Mouse (Mus musculus): ENCODE results near the gene B230104I21Rik. TPM values are rescaled to one million over a fixed set of nuclear protein-coding genes. Genes with fewer than 3 reads are reported as not detected.
A peak's percentile ranks its signal among the peaks of the same experiment; 100 is the strongest.

The B230104I21Rik gene
- polyA plus RNA-seq, 2 experiments: not detected

DNA sequence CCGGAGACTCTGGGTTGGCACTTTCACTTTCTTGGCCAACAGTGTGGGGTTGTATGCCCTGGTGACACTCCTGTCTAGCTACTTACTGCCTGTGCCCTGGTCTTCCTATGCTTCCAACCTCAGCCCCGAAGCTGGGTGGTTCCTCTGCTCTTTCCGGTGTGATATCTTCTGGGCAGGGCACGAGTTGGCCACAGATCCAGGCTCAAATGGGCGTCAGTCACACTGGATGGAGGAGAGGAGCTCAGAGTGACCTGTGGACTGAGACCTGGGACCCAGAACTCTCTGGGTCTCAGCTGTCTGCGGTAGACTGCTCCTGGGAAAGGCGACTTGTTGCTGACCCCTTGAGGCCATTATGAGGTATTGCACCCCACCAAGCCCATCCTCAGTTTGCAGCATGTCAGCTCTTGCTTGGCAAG is 34.5 kb upstream of the B230104I21Rik start, which contains the start of gene Arhgef16:
Gene Arhgef16, minus strand, starts transcription at position 211 of the 416 bp plus-strand sequence.
- no peaks in the 10 kb centered on the region for H3K36me3 ChIP-seq (ENCODE audit: control insufficient read depth, insufficient read depth, low read length)
- no peak; the same call in 1 of the 2 replicates for TF ChIP-seq POLR2A (IDR thresholded peaks at IDR 0.05; ENCODE audit: borderline replicate concordance, extremely low read depth, insufficient read depth, insufficient read length)
- WGBS: 28% methylated on average over 7 of the region's 7 CpGs
- no peak within 1 kb of the TSS for H3K9ac ChIP-seq (ENCODE audit: low read depth, low read length, severe bottlenecking)
- no peak within 1 kb of the TSS for H3K27ac ChIP-seq (replicated peaks; ENCODE audit: low read depth, low read length)
- H3K9me3 ChIP-seq (ENCODE audit: control insufficient read depth, low read length): no peaks in the 10 kb centered on the region
- peaks cover 24% of the 10 kb centered on the region for H3K27me3 ChIP-seq (ENCODE audit: control insufficient read depth, insufficient read depth, low read length)
- ATAC-seq (ENCODE audit: low FRiP score, low read depth) (peak; percentile 46; the same call in 1 of the 2 replicates), DNase-seq (ENCODE audit: low spot score) (peak; percentile 56)
- no peak within 1 kb of the TSS for H3K4me2 ChIP-seq (replicated peaks; ENCODE audit: low read depth, low read length, severe bottlenecking)
- peaks cover 6% of the 10 kb centered on the region; the same call in 1 of the 2 replicates for H3K4me1 ChIP-seq (ENCODE audit: control insufficient read depth, insufficient read depth, low read length)
- no peak within 1 kb of the TSS for H3K4me3 ChIP-seq (replicated peaks; ENCODE audit: low read length)

DNA sequence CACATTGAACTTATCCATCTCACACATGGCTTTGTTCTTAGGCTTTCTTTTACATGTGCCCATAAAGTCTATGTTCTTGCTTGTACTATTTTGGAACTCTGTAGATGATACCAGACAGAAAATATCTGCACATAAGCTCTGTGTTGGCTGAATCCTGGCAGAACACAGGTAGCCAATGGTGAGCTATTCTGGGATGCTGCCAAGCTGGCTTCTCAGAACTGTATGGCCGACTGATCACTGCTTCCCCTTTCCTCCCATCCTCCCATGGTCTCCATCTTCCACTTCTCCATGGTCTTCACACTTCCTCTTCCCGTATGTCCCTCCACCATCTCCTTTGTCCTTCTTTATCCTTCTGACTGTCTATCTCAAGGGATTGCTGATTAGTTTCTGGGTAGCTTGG is 26.8 kb upstream of the B230104I21Rik start:
- no peak for DNase-seq (ENCODE audit: low spot score)
- H3K27ac ChIP-seq (replicated peaks; ENCODE audit: low read depth, low read length): no peak overlapping the region
- 87% methylated on average over 2 of the region's 2 CpGs for WGBS
- no peaks in the 10 kb centered on the region for H3K4me1 ChIP-seq (ENCODE audit: control insufficient read depth, insufficient read depth, low read length)
- no peak for ATAC-seq (ENCODE audit: low FRiP score, low read depth)
- no peaks in the 10 kb centered on the region for H3K27me3 ChIP-seq (ENCODE audit: control insufficient read depth, insufficient read depth, low read length)
- no peaks in the 10 kb centered on the region for H3K9me3 ChIP-seq (ENCODE audit: control insufficient read depth, low read length)
- H3K36me3 ChIP-seq (ENCODE audit: control insufficient read depth, insufficient read depth, low read length): no peaks in the 10 kb centered on the region
- no peak for TF ChIP-seq POLR2A (IDR thresholded peaks at IDR 0.05; ENCODE audit: borderline replicate concordance, extremely low read depth, insufficient read depth, insufficient read length)
- no peak overlapping the region for H3K4me3 ChIP-seq (replicated peaks; ENCODE audit: low read length)
- H3K4me2 ChIP-seq (replicated peaks; ENCODE audit: low read depth, low read length, severe bottlenecking): no peak overlapping the region
- no peak overlapping the region for H3K9ac ChIP-seq (ENCODE audit: low read depth, low read length, severe bottlenecking)

DNA sequence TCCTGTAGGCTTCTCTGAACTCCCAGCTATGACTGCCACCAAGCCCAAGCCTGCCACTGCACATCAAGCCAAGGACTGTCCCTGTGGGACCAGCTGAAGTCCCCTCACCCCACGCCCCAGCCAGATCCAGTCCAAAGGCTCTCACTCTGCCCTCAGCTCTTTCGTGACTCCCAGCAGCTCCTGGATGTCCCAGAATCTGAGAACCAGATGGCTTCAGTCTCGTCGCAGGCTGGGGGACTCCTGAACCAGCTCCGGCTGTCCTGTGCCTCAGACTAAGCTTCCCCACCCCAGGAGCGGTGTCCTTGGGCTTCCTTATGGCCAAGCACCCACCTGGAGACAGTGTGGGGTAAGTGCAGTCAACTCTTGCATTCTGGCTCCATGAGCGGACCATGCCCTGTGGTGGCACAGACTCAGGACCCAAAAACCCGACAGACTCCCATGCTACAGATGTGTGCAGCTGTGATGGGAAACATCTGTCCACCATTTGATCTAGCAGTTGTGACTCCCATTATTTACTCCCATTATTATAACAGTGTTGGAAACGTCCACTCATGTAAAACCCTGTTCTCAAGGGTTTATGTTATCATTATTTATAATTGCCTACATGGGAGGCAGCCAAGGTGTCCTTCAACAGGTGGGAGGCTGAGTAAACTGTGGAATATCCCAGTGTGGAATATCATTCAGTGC is 25.2 kb upstream of the B230104I21Rik start:
- no peaks in the 10 kb centered on the region for H3K9me3 ChIP-seq (ENCODE audit: control insufficient read depth, low read length)
- no peak overlapping the region for H3K27ac ChIP-seq (replicated peaks; ENCODE audit: low read depth, low read length)
- ATAC-seq (ENCODE audit: low FRiP score, low read depth) (no peak), DNase-seq (ENCODE audit: low spot score) (no peak)
- H3K9ac ChIP-seq (ENCODE audit: low read depth, low read length, severe bottlenecking): no peak overlapping the region
- H3K4me3 ChIP-seq (replicated peaks; ENCODE audit: low read length): no peak overlapping the region
- H3K27me3 ChIP-seq (ENCODE audit: control insufficient read depth, insufficient read depth, low read length): no peaks in the 10 kb centered on the region
- H3K4me2 ChIP-seq (replicated peaks; ENCODE audit: low read depth, low read length, severe bottlenecking): no peak overlapping the region
- no peak for TF ChIP-seq POLR2A (IDR thresholded peaks at IDR 0.05; ENCODE audit: borderline replicate concordance, extremely low read depth, insufficient read depth, insufficient read length)
- H3K36me3 ChIP-seq (ENCODE audit: control insufficient read depth, insufficient read depth, low read length): 0 out of 2 replicates have a peak, but pooled peaks cover 3% of the 10 kb centered on the region
- 61% methylated on average over 9 of the region's 9 CpGs for WGBS
- no peaks in the 10 kb centered on the region for H3K4me1 ChIP-seq (ENCODE audit: control insufficient read depth, insufficient read depth, low read length)

GRCm38 (mm10) chr4:154312143-154312812 is 23.6 kb upstream of the B230104I21Rik start:
- 92% methylated on average over 2 of the region's 2 CpGs for WGBS
- Histone ChIP-seq H3K9ac (ENCODE audit: low read depth, low read length, severe bottlenecking) (no peak overlapping the region), H3K9me3 (ENCODE audit: control insufficient read depth, low read length) (no peaks in the 10 kb centered on the region), H3K4me3 (replicated peaks; ENCODE audit: low read length) (no peak overlapping the region), H3K4me1 (ENCODE audit: control insufficient read depth, insufficient read depth, low read length) (no peaks in the 10 kb centered on the region), H3K27ac (replicated peaks; ENCODE audit: low read depth, low read length) (peak overlapping the region; percentile 65; the same call in 1 of the 2 replicates), H3K36me3 (ENCODE audit: control insufficient read depth, insufficient read depth, low read length) (0 out of 2 replicates have a peak, but pooled peaks cover 3% of the 10 kb centered on the region), H3K27me3 (ENCODE audit: control insufficient read depth, insufficient read depth, low read length) (no peaks in the 10 kb centered on the region), H3K4me2 (replicated peaks; ENCODE audit: low read depth, low read length, severe bottlenecking) (no peak overlapping the region)
- TF ChIP-seq POLR2A (IDR thresholded peaks at IDR 0.05; ENCODE audit: borderline replicate concordance, extremely low read depth, insufficient read depth, insufficient read length): no peak
- DNase-seq (ENCODE audit: low spot score): no peak
- no peak for ATAC-seq (ENCODE audit: low FRiP score, low read depth)

DNA sequence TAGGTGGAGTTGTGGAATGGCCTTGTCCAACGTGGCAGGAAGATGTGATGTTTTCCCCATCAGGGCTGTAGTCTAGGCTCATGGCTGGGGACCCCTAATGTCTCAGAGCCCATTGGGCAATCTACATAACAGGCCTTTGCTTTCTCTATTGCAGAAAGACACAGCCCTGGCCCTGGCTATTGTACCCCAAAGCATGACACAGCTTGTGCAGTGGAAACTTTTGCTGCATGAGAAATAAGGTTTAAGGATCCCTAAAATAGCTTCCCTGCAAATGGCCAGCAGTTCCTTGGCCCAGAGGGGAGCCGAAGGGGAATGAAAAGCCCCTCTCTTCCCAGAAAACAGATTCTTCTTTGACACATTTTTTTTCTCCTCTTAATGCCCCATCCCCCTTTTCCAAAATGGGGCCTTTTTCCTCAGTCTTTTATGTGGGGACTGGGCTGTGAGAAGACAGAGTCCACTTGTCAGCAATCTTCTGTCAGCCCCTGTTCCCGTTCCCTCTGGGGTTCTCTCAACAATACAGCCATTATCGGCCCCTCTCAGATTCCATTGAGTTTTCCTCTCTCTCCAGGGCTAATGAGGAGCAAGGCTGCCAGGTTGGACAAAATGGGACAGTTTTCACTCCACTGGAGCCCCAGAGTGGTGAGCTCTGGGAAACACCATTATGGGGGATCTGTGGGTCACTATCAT is 22.8 kb upstream of the B230104I21Rik start:
- Histone ChIP-seq H3K36me3 (ENCODE audit: control insufficient read depth, insufficient read depth, low read length) (0 out of 2 replicates have a peak, but pooled peaks cover 3% of the 10 kb centered on the region), H3K4me2 (replicated peaks; ENCODE audit: low read depth, low read length, severe bottlenecking) (no peak overlapping the region), H3K27me3 (ENCODE audit: control insufficient read depth, insufficient read depth, low read length) (no peaks in the 10 kb centered on the region), H3K9ac (ENCODE audit: low read depth, low read length, severe bottlenecking) (no peak overlapping the region), H3K4me1 (ENCODE audit: control insufficient read depth, insufficient read depth, low read length) (no peaks in the 10 kb centered on the region), H3K4me3 (replicated peaks; ENCODE audit: low read length) (no peak overlapping the region), H3K27ac (replicated peaks; ENCODE audit: low read depth, low read length) (peak overlapping the region; percentile 65; the same call in 1 of the 2 replicates), H3K9me3 (ENCODE audit: control insufficient read depth, low read length) (no peaks in the 10 kb centered on the region)
- peak; percentile 53; the same call in 1 of the 2 replicates for ATAC-seq (ENCODE audit: low FRiP score, low read depth)
- TF ChIP-seq POLR2A (IDR thresholded peaks at IDR 0.05; ENCODE audit: borderline replicate concordance, extremely low read depth, insufficient read depth, insufficient read length): no peak
- 53% methylated on average over 4 of the region's 4 CpGs for WGBS
- no peak for DNase-seq (ENCODE audit: low spot score)

All from limb, embryonic 14.5 days (tissue).